ENCODE assay signal across 18 mouse cellular contexts in the genomic region with DNA sequence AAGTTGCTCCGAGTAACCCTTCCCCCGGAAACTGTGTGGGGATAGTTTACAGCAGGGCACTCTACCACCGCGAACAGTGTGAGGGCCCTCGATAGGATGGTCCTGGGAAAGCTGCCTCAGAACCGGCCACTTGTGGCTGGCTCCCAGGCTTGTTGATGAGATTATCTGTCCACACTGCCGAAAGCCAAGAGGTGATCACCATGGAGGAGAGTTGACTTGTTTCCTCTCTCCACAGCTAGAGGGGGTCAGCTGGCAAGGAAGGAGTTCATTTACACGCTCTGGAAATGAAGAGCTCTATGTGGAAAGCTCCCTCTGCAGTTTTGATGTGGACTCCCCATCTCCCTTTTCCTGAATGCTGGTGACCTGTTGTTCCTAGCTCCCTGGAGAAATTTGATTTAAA.
A peak's percentile ranks its signal among the peaks of the same experiment; 100 is the strongest.
DNase-seq lines count a peak whose midpoint lies in the region; ATAC-seq and TF ChIP-seq lines count a peak whose summit lies in the region.
"Had no signal": no experiment of that assay in that cellular context is flagged by ENCODE, and none has a peak within 500 bp of the region (broad histone marks: within the 10 kb centered on the region; RNA-seq: fewer than 3 reads in every experiment).

No protein-coding gene starts in this region.

- WGBS in heart, postnatal 0 days = 55% methylated on average over 8 of the region's 8 CpGs
- 40% methylated on average over 8 of the region's 8 CpGs for WGBS in liver, embryonic 15.5 days (ENCODE audit: insufficient replicate concordance)
- WGBS in midbrain, embryonic 16.5 days = 63% methylated on average over 8 of the region's 8 CpGs

- DNase-seq in heart, postnatal 0 days (ENCODE audit: low spot score) = no peak
- DNase-seq in heart, adult 9 months (ENCODE audit: low spot score in 2 of 2) = no peak
- no peak for DNase-seq in CH12.LX (ENCODE audit: extremely low read depth)
- peak; percentile 18 for DNase-seq in brain, adult 2 months (ENCODE audit: low read depth, low spot score)
- DNase-seq in thymus, postnatal 4 days = no peak
- DNase-seq: adrenal gland, postnatal 36 days; cerebellum, adult 11 months; kidney, adult 9 months; left cerebral cortex, postnatal 4 days; spleen, adult 18-20 months; thymus, adult 2 months had no signal

- dilution Hi-C loops in CH12.LX (cut with MboI; ENCODE audit: extremely low pct_ligation_motif_present, extremely low pct_unique_long_range_greater_than_20kb, low sequenced_read_pairs) = no loop called here

- no peaks in the 10 kb centered on the region for H3K36me3 ChIP-seq in heart, postnatal 0 days (replicated peaks; ENCODE audit: control insufficient read depth, insufficient read depth, low read length)
- H3K36me3 ChIP-seq in CH12.LX (replicated peaks in 1 of 2; ENCODE audit: control insufficient read depth in 1 of 2, insufficient read depth in 1 of 2, low read length in 1 of 2) = no peaks in the 10 kb centered on the region
- H3K36me3 ChIP-seq in liver, embryonic 15.5 days (replicated peaks) = no peaks in the 10 kb centered on the region
- no peaks in the 10 kb centered on the region for H3K36me3 ChIP-seq in midbrain, embryonic 16.5 days (ENCODE audit: control insufficient read depth, insufficient read depth, low read length)
- H3K36me3 ChIP-seq: heart, embryonic 10.5 days; hindbrain, embryonic 10.5 days; midbrain, embryonic 10.5 days; neural tube, embryonic 12.5 days had no signal

- no peak for ATAC-seq in heart, postnatal 0 days (ENCODE audit: insufficient read depth, low read depth)
- ATAC-seq in liver, embryonic 15.5 days (ENCODE audit: insufficient read depth) = peak; percentile 35; the same call in 1 of the 2 replicates
- ATAC-seq in midbrain, embryonic 16.5 days = no peak
- ATAC-seq: lung, postnatal 0 days had no signal

- no peak; the same call in 1 of the 2 replicates for TF ChIP-seq RAD21 in CH12.LX (IDR thresholded peaks at IDR 0.05; ENCODE audit: low read depth, low read length)

- no peak overlapping the region for H3K27ac ChIP-seq in heart, postnatal 0 days (ENCODE audit: low read depth)
- H3K27ac ChIP-seq in CH12.LX (ENCODE audit: insufficient read depth, low read depth) = no peak overlapping the region
- H3K27ac ChIP-seq in liver, embryonic 15.5 days (replicated peaks) = no peak overlapping the region; the same call in 1 of the 2 replicates
- no peak overlapping the region for H3K27ac ChIP-seq in midbrain, embryonic 16.5 days (ENCODE audit: low read length)
- H3K27ac ChIP-seq: heart, embryonic 10.5 days; hindbrain, embryonic 10.5 days; midbrain, embryonic 10.5 days; neural tube, embryonic 12.5 days had no signal

- H3K27me3 ChIP-seq in heart, postnatal 0 days (ENCODE audit: control insufficient read depth, insufficient read depth, low read length) = no peaks in the 10 kb centered on the region
- H3K27me3 ChIP-seq in CH12.LX (replicated peaks) = no peaks in the 10 kb centered on the region
- H3K27me3 ChIP-seq in liver, embryonic 15.5 days = no peaks in the 10 kb centered on the region
- H3K27me3 ChIP-seq in midbrain, embryonic 16.5 days (ENCODE audit: control insufficient read depth, insufficient read depth, low read depth, low read length) = no peaks in the 10 kb centered on the region
- H3K27me3 ChIP-seq: neural tube, embryonic 12.5 days had no signal

- in situ Hi-C loops in CH12.LX (cut with MboI; ENCODE audit: low pct_ligation_motif_present, low pct_unique_long_range_greater_than_20kb, low sequenced_read_pairs) = no loop called here

- no peak overlapping the region for H3K4me3 ChIP-seq in heart, postnatal 0 days (ENCODE audit: low read depth, low read length)
- H3K4me3 ChIP-seq in CH12.LX (replicated peaks in 1 of 3; ENCODE audit: low read depth in 2 of 3, low read length in 2 of 3, poor library complexity in 1 of 3) = no peak overlapping the region
- 0 out of 2 replicates have a peak overlapping the region, but pooled peaks have one; percentile 39 for H3K4me3 ChIP-seq in liver, embryonic 15.5 days (replicated peaks)
- no peak overlapping the region for H3K4me3 ChIP-seq in midbrain, embryonic 16.5 days (ENCODE audit: low read depth, low read length)
- H3K4me3 ChIP-seq: heart, embryonic 10.5 days; hindbrain, embryonic 10.5 days; midbrain, embryonic 10.5 days; neural tube, embryonic 12.5 days had no signal

- H3K9me3 ChIP-seq in heart, postnatal 0 days (replicated peaks; ENCODE audit: control insufficient read depth, low read length) = no peaks in the 10 kb centered on the region
- H3K9me3 ChIP-seq in CH12.LX (replicated peaks; ENCODE audit: low read length) = no peaks in the 10 kb centered on the region
- no peaks in the 10 kb centered on the region for H3K9me3 ChIP-seq in liver, embryonic 15.5 days (replicated peaks)
- H3K9me3 ChIP-seq in midbrain, embryonic 16.5 days (replicated peaks; ENCODE audit: control insufficient read depth, low read length, poor library complexity, severe bottlenecking) = no peaks in the 10 kb centered on the region
- H3K9me3 ChIP-seq: heart, embryonic 10.5 days; hindbrain, embryonic 10.5 days; midbrain, embryonic 10.5 days; neural tube, embryonic 12.5 days had no signal

- no peak for TF ChIP-seq EP300 in heart, postnatal 0 days (IDR thresholded peaks at IDR 0.05; ENCODE audit: low read depth)
- no peak for TF ChIP-seq EP300 in CH12.LX (IDR thresholded peaks at IDR 0.05; ENCODE audit: low read length)

- no peak overlapping the region for H3K4me2 ChIP-seq in heart, postnatal 0 days (ENCODE audit: low read depth, low read length)
- peak overlapping the region; percentile 60 for H3K4me2 ChIP-seq in CH12.LX (ENCODE audit: insufficient read depth, low read depth, poor library complexity, severe bottlenecking)
- H3K4me2 ChIP-seq in liver, embryonic 15.5 days = peak overlapping the region; percentile 57
- no peak overlapping the region for H3K4me2 ChIP-seq in midbrain, embryonic 16.5 days (ENCODE audit: low read length)
- H3K4me2 ChIP-seq: neural tube, embryonic 12.5 days had no signal

- no peaks in the 10 kb centered on the region for H3K4me1 ChIP-seq in heart, postnatal 0 days (ENCODE audit: control insufficient read depth, insufficient read depth)
- peaks cover 0 to 5% of the 10 kb centered on the region in 2 experiments; a peak in 2 of 4 replicates for H3K4me1 ChIP-seq in CH12.LX (ENCODE audit: control insufficient read depth in 1 of 2, insufficient read depth in 2 of 2)
- H3K4me1 ChIP-seq in liver, embryonic 15.5 days (replicated peaks) = peaks cover 26% of the 10 kb centered on the region
- H3K4me1 ChIP-seq in midbrain, embryonic 16.5 days (ENCODE audit: control insufficient read depth, insufficient read depth, low read length) = no peaks in the 10 kb centered on the region
- H3K4me1 ChIP-seq: hindbrain, embryonic 10.5 days; midbrain, embryonic 10.5 days; neural tube, embryonic 12.5 days had no signal

- H3K79me2 ChIP-seq in CH12.LX (replicated peaks; ENCODE audit: control insufficient read depth, extremely low read depth, insufficient read depth, poor library complexity, severe bottlenecking) = no peaks in the 10 kb centered on the region

- TF ChIP-seq CTCF in heart, postnatal 0 days (IDR thresholded peaks at IDR 0.05; ENCODE audit: low read depth) = peak; percentile 32; the same call in 1 of the 2 replicates
- TF ChIP-seq CTCF in CH12.LX (conservative IDR thresholded peaks at IDR 0.05 in 1 of 2, IDR thresholded peaks at IDR 0.05 in 1 of 2; ENCODE audit: low read depth in 2 of 2, low read length in 2 of 2) = peak in 1 of 2 experiments; percentile 55; a peak in 2 of 4 replicates

- no peak for TF ChIP-seq POLR2A in CH12.LX (IDR thresholded peaks at IDR 0.05; ENCODE audit: low read depth, low read length)

- H3K9ac ChIP-seq in heart, postnatal 0 days (replicated peaks; ENCODE audit: low read depth, low read length) = no peak overlapping the region
- H3K9ac ChIP-seq in CH12.LX (ENCODE audit: insufficient read depth, low read depth) = no peak overlapping the region
- H3K9ac ChIP-seq in liver, embryonic 15.5 days = no peak overlapping the region
- H3K9ac ChIP-seq in midbrain, embryonic 16.5 days (ENCODE audit: low read depth, low read length) = no peak overlapping the region
- H3K9ac ChIP-seq: neural tube, embryonic 12.5 days had no signal

TF ChIP-seq in CH12.LX, 34 proteins besides CTCF, POLR2A, EP300 and RAD21:
- TF ChIP-seq MEF2A (IDR thresholded peaks at IDR 0.05; ENCODE audit: borderline replicate concordance, low read depth, low read length) = no peak
- TF ChIP-seq SMC3 (IDR thresholded peaks at IDR 0.05; ENCODE audit: low read depth, low read length) = peak; percentile 13; the same call in 1 of the 2 replicates
TF ChIP-seq in CH12.LX: peak in this region for 1.

Comparison
In these comparisons a context has a peak if more than half of its experiments do, and no peak if none do; other contexts are left out.
1. H3K4me2 ChIP-seq: peak in CH12.LX (single experiment) and liver, embryonic 15.5 days (single experiment); none in heart, postnatal 0 days (single experiment) and midbrain, embryonic 16.5 days (single experiment).